Mouse (Mus musculus): ENCODE data around the gene Max.

Max gene

GRCm38 (mm10) chr12:76918855-76919254 lies 43.1 kb downstream of the Max start:
- no peak for DNase-seq

GRCm38 (mm10) chr12:76918113-76918512 lies 43.9 kb downstream of the Max start:
- DNase-seq: no peak

DNA sequence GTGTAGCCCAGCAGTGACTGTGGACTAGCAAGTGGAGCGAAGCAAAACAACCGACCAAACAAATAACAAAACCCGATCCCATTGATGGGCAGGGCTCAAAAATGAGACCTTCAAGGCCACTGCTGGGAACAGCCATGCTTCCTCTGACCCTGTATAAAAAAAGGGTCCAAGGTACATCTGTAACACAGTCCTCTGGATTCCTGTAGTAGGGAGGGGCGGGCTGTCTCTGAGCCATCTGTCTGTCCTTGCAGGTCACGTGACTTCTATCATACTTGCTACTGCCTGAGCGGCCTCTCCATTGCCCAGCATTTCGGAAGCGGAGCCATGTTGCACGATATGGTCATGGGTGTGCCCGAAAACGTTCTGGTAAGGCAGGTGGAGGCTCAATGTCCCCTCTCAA lies 45.8 kb downstream of the Max start:
- no peak for DNase-seq

DNA sequence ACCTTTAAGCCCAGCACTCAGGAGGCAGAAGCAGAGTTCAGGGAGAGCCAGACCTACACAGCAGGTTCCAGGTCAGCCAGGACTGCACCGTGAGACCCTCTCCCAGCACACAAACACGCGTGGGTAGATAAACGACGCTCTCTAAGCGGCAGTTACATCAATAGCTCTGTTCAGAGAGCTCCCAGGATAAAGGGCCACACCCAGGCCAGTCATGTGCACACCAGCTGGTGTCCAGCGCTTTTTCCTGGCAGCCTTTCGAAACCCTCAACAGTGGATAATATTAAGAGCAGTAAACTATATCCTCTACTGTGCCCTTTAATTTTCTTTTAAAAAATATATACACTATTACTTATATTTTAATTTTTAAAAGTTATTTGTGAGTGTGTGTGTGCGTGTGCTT lies 49.8 kb downstream of the Max start:
- DNase-seq: no peak

DNA sequence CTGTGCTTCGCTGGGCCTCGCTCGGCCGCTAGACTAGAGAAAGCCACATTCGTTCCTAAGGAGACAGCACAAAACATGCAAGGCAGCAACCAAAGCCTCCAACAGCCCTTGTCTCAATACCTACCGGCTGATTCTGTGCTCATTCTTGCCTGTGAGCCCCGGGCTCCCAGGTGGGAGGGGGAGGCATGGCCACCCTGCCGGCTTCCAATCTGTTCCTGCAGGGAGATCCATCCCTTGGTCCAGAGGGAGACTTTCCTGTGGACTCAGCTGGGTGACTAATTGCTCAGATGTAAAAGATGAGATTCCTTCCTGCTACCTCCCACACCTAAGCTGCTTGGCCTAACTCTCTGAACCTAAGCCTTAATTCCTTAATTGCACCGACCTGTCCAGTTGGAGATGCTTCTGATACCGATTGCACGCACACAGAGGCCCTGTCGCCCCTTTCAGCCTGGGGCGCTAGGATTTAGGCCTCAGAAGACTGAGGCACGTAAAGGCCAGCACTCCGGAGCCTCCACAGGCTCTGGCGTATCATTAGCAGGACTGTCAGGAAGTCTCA lies 50.8 kb downstream of the Max start:
- DNase-seq: no peak

DNA sequence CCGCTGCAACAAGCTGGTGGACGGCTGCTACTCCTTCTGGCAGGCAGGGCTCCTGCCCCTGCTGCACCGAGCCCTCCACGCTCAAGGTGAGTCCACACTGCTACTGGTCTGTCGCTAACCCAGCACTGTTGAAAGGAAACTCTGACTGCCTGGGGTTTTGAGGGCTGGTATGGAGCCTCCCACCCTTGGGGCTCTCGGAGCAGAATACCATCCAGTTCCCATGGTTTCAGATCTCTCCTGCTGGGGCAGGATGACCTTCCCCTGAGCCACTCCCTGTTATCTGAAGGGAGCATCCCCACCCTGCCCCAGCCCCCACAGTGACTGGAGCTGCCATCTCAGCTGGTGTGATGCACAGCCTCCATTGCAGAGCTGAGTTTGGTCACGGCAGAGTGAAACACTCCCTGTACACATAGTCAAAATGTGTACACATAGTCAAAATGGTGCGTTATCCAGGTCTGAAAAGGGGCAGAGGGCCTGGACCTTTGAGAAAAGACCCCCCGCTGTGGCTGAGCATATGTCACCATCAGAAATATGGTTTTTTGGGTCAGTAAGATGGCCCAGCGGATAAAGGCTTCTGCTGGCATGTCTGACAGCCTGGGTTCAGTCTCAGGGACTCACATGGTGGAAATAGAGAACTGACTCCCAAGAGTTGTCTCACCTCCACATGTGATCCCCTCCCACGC lies 51.6 kb downstream of the Max start:
- no peak for DNase-seq

- DNase-seq: no peak
These were observed 52.8 kb downstream of the Max start for GRCm38 (mm10) chr12:76909218-76909617.

- no peak for DNase-seq
These were observed 55.7 kb downstream of the Max start for GRCm38 (mm10) chr12:76906278-76906677.

DNA sequence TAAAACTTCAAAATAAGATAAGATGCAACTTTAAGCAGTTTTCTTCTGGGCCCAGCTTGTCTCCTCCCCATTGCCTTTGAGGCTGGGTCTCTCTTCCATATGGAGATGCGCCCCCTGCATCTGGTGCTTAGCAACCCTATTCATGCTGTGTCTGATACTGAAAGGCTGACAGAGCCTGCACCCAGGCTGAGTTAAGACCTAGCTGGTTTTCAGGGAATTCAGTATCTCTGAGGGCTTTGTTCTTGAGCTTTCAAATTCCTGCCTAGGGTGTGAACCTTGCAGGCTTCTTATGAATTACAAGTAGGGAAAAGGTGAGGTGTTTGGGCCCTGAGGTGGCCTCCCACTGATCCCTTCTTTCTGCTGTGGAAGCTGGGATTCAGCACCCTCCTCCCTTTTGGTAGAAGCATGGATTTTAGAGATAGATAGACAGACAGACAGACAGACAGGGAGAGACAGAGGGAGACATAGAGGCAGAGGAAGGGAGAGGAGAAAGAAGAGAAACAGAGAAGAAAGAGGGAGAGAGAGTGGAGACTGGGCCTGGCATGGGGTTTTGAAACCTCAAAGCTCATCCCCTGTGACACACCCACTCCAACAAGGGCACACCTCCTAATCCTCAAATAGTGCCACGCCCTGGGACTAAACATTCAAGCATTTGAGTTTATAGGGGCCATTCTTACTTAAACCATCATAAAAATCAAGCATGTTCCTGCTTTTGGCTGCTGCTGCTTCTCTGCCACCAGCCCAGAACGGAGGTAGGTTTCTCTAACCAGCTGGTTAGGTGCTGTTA lies 60.3 kb downstream of the Max start:
- no peak for DNase-seq

- no peak for DNase-seq
These were observed 62.6 kb downstream of the Max start for GRCm38 (mm10) chr12:76899261-76899975.

DNA sequence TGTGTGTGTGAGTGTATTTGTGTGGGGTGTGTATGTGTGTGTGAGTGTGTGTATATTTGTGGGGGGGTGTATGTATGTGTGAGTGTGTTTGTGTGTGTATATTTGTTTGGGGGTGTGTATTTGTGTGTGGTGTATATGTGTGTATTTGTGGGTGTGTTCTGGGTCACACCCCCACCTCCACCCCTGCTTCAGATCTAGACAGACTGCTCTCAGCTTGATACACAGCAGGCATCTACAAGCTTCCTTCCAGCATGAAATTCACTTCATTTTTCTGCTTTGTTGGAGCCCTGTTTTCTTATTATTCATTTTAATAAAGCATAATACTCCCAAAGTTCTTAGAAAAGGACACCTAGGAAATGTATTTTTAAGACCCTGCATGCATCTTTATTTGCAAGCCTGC lies 63.9 kb downstream of the Max start:
- no peak for DNase-seq

- DNase-seq: no peak
These were observed 65.0 kb downstream of the Max start for GRCm38 (mm10) chr12:76897006-76897405.

DNA sequence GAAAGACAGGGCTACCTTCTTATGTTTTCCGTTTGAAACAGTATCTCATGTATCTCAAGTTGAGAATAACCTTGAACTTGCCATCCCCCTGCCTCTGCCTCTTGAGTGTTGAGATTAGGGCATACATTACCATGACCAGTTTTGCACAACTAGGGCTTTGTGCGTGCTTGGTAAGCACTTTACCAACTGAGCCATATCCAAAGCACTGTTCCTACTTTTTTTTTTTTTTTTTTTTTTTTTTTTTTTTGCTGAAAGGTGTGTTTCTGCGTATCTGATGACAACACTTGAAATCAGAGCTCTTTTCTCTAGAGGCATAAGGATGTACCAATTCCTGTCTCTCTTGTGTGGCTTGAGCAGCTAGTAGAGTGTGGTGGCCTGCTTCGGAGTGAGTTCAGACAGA lies 65.4 kb downstream of the Max start:
- no peak for DNase-seq

- DNase-seq: no peak
These were observed 66.2 kb downstream of the Max start for GRCm38 (mm10) chr12:76895777-76896176.

DNA sequence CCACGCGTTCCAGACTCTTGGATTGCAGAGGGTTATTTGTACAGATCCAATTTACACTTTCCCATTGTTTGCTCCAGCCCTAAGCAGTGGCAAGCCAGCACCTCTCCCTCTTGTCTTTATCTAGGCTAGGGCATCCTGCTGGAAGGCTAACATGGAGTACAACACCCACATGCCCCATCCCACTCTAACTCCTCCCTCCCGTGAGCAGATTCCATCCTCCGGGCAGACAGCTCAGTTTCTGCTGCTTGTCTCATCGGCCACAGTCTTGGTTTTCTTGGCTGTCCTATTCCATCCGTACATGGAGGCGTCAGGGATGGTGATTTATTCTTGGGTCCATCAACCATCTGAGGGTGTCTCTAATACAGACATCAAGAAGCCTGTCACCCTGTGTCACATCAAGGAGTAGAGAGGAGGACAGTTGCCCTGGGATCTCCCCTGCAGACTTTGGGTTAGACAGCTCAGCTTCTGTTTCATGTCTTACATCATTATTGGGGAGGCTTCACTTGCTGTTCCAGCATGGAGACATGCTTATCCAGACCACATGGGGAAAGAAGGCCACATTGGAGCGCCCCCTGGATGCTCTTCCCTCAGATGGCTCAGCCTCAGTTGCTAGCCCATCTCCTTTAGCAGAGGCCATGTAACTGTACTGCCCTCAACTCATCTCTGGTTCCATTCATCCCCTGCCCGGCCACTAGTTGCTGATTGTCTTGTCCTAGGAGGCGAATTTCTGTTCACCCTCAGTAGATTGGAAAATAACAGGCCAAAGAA lies 67.0 kb downstream of the Max start:
- no peak for DNase-seq

- DNase-seq: no peak
These were observed 68.9 kb downstream of the Max start for GRCm38 (mm10) chr12:76892910-76893695.

DNA sequence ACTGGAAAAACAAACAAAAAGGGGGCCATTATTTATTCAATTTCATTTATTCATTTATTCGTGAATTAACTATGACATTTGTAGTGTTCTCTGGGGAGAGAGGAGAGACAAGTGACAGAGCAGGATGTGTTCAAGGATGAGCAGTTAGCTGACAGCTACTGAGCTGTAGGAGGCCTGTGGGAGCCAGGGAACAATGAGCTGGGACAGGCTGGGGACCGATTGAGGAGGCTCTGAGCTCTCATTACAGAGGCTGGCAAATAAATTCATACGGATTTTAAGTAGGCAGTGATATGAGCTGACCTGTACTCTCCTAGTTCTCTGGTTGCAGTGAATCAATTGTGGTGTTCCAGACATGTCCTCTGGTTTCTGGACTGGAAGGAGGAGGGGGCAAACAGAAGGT lies 70.8 kb downstream of the Max start:
- DNase-seq: no peak

DNA sequence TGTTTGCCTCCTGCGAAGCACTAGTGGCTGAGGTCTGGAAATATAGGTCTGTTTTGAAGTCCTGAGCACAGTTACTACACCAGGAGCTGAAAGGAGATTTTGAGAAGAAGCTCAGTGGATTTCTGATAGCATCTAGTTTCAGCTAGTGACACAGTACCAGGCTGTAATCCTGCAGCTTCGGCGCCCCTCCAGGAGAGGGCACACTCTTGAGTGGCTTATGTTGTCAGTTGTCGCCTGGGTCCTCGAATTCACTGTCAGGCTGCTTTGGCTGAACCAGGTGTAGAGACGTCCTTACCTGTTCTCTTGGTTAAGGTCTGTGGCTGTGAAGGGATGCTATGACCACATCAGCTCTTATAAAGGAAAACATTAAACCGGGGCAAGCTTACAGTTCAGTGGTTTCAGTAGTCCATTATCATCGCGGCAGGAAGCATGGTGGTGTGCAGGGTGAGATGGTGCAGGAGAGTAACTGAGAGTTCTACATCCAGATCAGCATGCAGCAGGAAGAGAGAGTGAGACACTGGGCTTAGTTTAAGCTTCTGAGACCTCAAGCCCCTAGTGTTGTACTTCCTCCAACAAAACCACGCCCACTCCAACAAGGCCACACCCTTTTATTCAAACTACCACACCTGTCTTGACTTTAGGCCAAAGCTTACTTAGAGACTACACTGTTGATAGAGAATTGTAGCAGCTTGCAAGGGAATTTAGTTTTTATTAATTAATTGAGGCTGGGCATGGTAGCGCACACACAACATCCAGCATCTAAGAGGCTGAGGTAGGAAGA lies 72.4 kb downstream of the Max start:
- DNase-seq: no peak

DNA sequence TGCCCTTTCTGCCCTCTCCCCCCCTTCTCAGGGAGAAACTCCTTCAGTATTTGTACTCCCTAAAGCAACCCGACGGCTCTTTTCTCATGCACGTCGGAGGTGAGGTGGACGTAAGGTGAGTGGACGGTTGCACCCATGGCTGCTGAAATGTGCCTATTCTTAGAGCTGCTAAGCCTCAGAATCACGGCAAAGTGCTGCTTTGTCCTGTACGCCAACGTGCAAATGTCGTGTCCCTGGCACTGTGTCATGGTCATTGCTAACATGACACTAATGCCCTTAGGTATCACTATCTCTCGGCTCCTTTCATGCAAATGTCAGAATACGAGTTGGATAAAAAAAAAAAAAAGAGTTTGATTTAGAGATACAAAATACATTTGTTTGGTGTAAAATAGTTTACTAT lies 74.1 kb downstream of the Max start:
- DNase-seq: no peak
